Mouse (Mus musculus) intestine, embryonic 14.5 days (tissue): Measurements from ENCODE around the gene Top2a. TPM values are rescaled to one million over a fixed set of nuclear protein-coding genes. Genes with fewer than 3 reads are reported as not detected.

Experiments
- ATAC-seq: fragments of 200-750 bp; cut with Nextera tagmentation; replicated peaks from 2 replicates; pipeline ENCODE4 v1.8.0; 2017; ENCODE audit warnings: low read depth, moderate number of reproducible peaks, moderate TSS enrichment, moderate library complexity; ENCODE audit not compliant: low FRiP score, low TSS enrichment
- DNase-seq: peaks from one replicate; pipeline ENCODE4 v3.0.0-alpha.2; 2018; ENCODE audit warnings: low spot score
- H3K27ac ChIP-seq: fragments of 300-500 bp; sonication (generic); 2 replicates; pipeline ENCODE4 v1.5.1; 2014; ENCODE audit warnings: low read depth, mild to moderate bottlenecking, control low read depth
- H3K27me3 ChIP-seq: fragments of 300-500 bp; sonication (generic); replicated peaks from 2 replicates; pipeline ENCODE4 v1.6.1; 2014; ENCODE audit warnings: low read length, control low read depth; ENCODE audit not compliant: control insufficient read depth, insufficient read depth
- H3K36me3 ChIP-seq: fragments of 300-500 bp; sonication (generic); 2 replicates; pipeline ENCODE4 v1.6.1; 2014; ENCODE audit warnings: low read length, control low read depth; ENCODE audit not compliant: control insufficient read depth, insufficient read depth
- H3K4me1 ChIP-seq: fragments of 300-500 bp; sonication (generic); replicated peaks from 2 replicates; pipeline ENCODE4 v1.6.1; 2014; ENCODE audit warnings: low read length, control low read depth, mixed read lengths; ENCODE audit not compliant: control insufficient read depth, insufficient read depth
- H3K4me2 ChIP-seq: fragments of 300-500 bp; sonication (generic); 2 replicates; pipeline ENCODE4 v1.6.1; 2014; ENCODE audit warnings: low read length
- H3K4me3 ChIP-seq: fragments of 300-500 bp; sonication (generic); 2 replicates; pipeline ENCODE4 v1.5.1; 2014; ENCODE audit warnings: low read depth, low read length, control low read depth, mixed read lengths
- H3K9ac ChIP-seq: fragments of 300-500 bp; sonication (generic); 2 replicates; pipeline ENCODE4 v1.6.1; 2014; ENCODE audit warnings: mild to moderate bottlenecking, low read length
- H3K9me3 ChIP-seq: fragments of 300-500 bp; sonication (generic); 2 replicates; pipeline ENCODE4 v1.6.1; 2016; ENCODE audit warnings: low read length, control low read depth; ENCODE audit not compliant: control insufficient read depth
- WGBS: fragments of 180-500 bp; shearing (Covaris S2); extraction: QIAGEN DNeasy Blood & Tissue Kit; methylation state at CpG from one replicate; pipeline ENCODE4 v1.1.7; 2014; 5-methylcytosine and 5-hydroxymethylcytosine counted together
- polyA plus RNA-seq: library from polyadenylated mRNA; unstranded; fragments of >200 nt; fragmentation: Nextera tagmentation; extraction: Ambion mirVana; gene quantifications from 2 replicates; pipeline ENCODE4 v1.2.1, GENCODE M21; 2014

Top2a gene
- polyA plus RNA-seq, 1 experiment from 2014 or later, result 248 TPM

GRCm38 (mm10) chr11:98974213-98974612 is 49.8 kb downstream of the Top2a start:
- no peak overlapping the region for H3K27ac ChIP-seq
- H3K9me3 ChIP-seq, result 0 out of 2 replicates have a peak, but pooled peaks cover 5% of the 10 kb centered on the region
- peaks cover 60% of the 10 kb centered on the region for H3K36me3 ChIP-seq
- H3K27me3 ChIP-seq, result no peaks in the 10 kb centered on the region
- ATAC-seq (no peak), DNase-seq (no peak)
- no peak overlapping the region for H3K4me2 ChIP-seq
- no peak overlapping the region for H3K4me3 ChIP-seq
- no peak overlapping the region for H3K9ac ChIP-seq
- peaks cover 25% of the 10 kb centered on the region for H3K4me1 ChIP-seq
- WGBS, result 80% methylated on average over 6 of the region's 6 CpGs

- H3K4me1 ChIP-seq, result peaks cover 31% of the 10 kb centered on the region
- no peak overlapping the region for H3K9ac ChIP-seq
- no peaks in the 10 kb centered on the region for H3K27me3 ChIP-seq
- no peak overlapping the region for H3K4me2 ChIP-seq
- no peak for ATAC-seq
- peaks cover 63% of the 10 kb centered on the region for H3K36me3 ChIP-seq
- 0 out of 2 replicates have a peak, but pooled peaks cover 5% of the 10 kb centered on the region for H3K9me3 ChIP-seq
- DNase-seq, result no peak
- H3K4me3 ChIP-seq, result no peak overlapping the region
- 89% methylated on average over 14 of the region's 14 CpGs for WGBS
- no peak overlapping the region for H3K27ac ChIP-seq
These were observed 50.4 kb downstream of the Top2a start for GRCm38 (mm10) chr11:98973584-98973983.

GRCm38 (mm10) chr11:98972801-98973360 is 51.1 kb downstream of the Top2a start:
- Histone ChIP-seq H3K27me3 (no peaks in the 10 kb centered on the region), H3K27ac (no peak overlapping the region), H3K4me3 (no peak overlapping the region), H3K9me3 (0 out of 2 replicates have a peak, but pooled peaks cover 5% of the 10 kb centered on the region), H3K4me2 (no peak overlapping the region), H3K9ac (no peak overlapping the region), H3K4me1 (peaks cover 38% of the 10 kb centered on the region), H3K36me3 (peaks cover 68% of the 10 kb centered on the region)
- no peak for ATAC-seq
- DNase-seq, result no peak
- WGBS, result 89% methylated on average over 9 of the region's 9 CpGs

- Histone ChIP-seq H3K4me3 (no peak overlapping the region), H3K36me3 (peaks cover 75% of the 10 kb centered on the region), H3K4me2 (no peak overlapping the region), H3K9me3 (0 out of 2 replicates have a peak, but pooled peaks cover 5% of the 10 kb centered on the region), H3K27ac (no peak overlapping the region), H3K27me3 (no peaks in the 10 kb centered on the region), H3K9ac (no peak overlapping the region), H3K4me1 (peaks cover 44% of the 10 kb centered on the region)
- peak; percentile 25 for ATAC-seq
- peak; percentile 93 for DNase-seq
- 52% methylated on average over 9 of the region's 9 CpGs for WGBS
These were observed 51.8 kb downstream of the Top2a start for GRCm38 (mm10) chr11:98972215-98972614.

- 0 out of 2 replicates have a peak, but pooled peaks cover 5% of the 10 kb centered on the region for H3K9me3 ChIP-seq
- H3K27ac ChIP-seq, result peak overlapping the region; percentile 60; the same call in 1 of the 2 replicates
- no peak overlapping the region for H3K9ac ChIP-seq
- no peak overlapping the region for H3K4me3 ChIP-seq
- ATAC-seq (no peak), DNase-seq (peak; percentile 76)
- no peak overlapping the region for H3K4me2 ChIP-seq
- 65% methylated on average over 23 of the region's 23 CpGs for WGBS
- peaks cover 52% of the 10 kb centered on the region for H3K4me1 ChIP-seq
- peaks cover 80% of the 10 kb centered on the region for H3K36me3 ChIP-seq
- no peaks in the 10 kb centered on the region for H3K27me3 ChIP-seq
These were observed 52.5 kb downstream of the Top2a start for GRCm38 (mm10) chr11:98971316-98972031.

GRCm38 (mm10) chr11:98970191-98970925 is 53.6 kb downstream of the Top2a start:
- Histone ChIP-seq H3K4me1 (peaks cover 63% of the 10 kb centered on the region), H3K4me2 (no peak overlapping the region), H3K9me3 (0 out of 2 replicates have a peak, but pooled peaks cover 5% of the 10 kb centered on the region), H3K4me3 (no peak overlapping the region), H3K27ac (peak overlapping the region; percentile 60), H3K36me3 (peaks cover 81% of the 10 kb centered on the region), H3K9ac (no peak overlapping the region), H3K27me3 (no peaks in the 10 kb centered on the region)
- ATAC-seq, result no peak
- 76% methylated on average over 29 of the region's 29 CpGs for WGBS
- DNase-seq, result peak; percentile 54

- 23% methylated on average over 17 of the region's 17 CpGs for WGBS
- Histone ChIP-seq H3K4me1 (peaks cover 71% of the 10 kb centered on the region), H3K4me2 (peak overlapping the region; percentile 13; the same call in 1 of the 2 replicates), H3K36me3 (peaks cover 72% of the 10 kb centered on the region), H3K9ac (no peak overlapping the region), H3K27me3 (no peaks in the 10 kb centered on the region), H3K27ac (peak overlapping the region; percentile 33; the same call in 1 of the 2 replicates), H3K4me3 (no peak overlapping the region), H3K9me3 (no peaks in the 10 kb centered on the region)
- DNase-seq, result peak; percentile 60
- no peak for ATAC-seq
These were observed 54.5 kb downstream of the Top2a start for GRCm38 (mm10) chr11:98969496-98969927.

- H3K27ac ChIP-seq, result peak overlapping the region; percentile 60; the same call in 1 of the 2 replicates
- no peak overlapping the region for H3K9ac ChIP-seq
- DNase-seq (peak; percentile 74), ATAC-seq (no peak)
- peak overlapping the region; percentile 28 for H3K4me2 ChIP-seq
- H3K9me3 ChIP-seq, result no peaks in the 10 kb centered on the region
- H3K4me3 ChIP-seq, result no peak overlapping the region
- WGBS, result 12% methylated on average over 20 of the region's 20 CpGs
- peaks cover 77% of the 10 kb centered on the region for H3K4me1 ChIP-seq
- H3K36me3 ChIP-seq, result peaks cover 67% of the 10 kb centered on the region
- no peaks in the 10 kb centered on the region for H3K27me3 ChIP-seq
These were observed 55.1 kb downstream of the Top2a start for GRCm38 (mm10) chr11:98968716-98969495.
